Mouse (Mus musculus) heart, adult 2 months (tissue): ENCODE measurements around the gene Cilp. TPM values are rescaled to one million over a fixed set of nuclear protein-coding genes. Genes with fewer than 3 reads are reported as not detected.

Experiments
- DNase-seq, 2 experiments: peaks; one replicate each; pipeline ENCODE4 v3.0.0; 2021
- H3K27ac ChIP-seq: fragments of 200-600 bp; 2 replicates; pipeline ENCODE4 v1.8.1; 2022
- H3K27me3 ChIP-seq: fragments of 200-500 bp; 2 replicates; pipeline ENCODE4 v1.6.1; 2012; ENCODE audit warnings: mild to moderate bottlenecking, low read length, inconsistent platforms, mixed read lengths; ENCODE audit not compliant: control insufficient read depth, insufficient read depth
- H3K36me3 ChIP-seq: fragments of 200-500 bp; 2 replicates; pipeline ENCODE4 v1.6.1; 2012; ENCODE audit warnings: low read length, inconsistent platforms; ENCODE audit not compliant: control insufficient read depth, insufficient read depth
- H3K4me1 ChIP-seq: fragments of 200-500 bp; 2 replicates; pipeline ENCODE4 v1.6.1; 2011; ENCODE audit warnings: low read length; ENCODE audit not compliant: control insufficient read depth, insufficient read depth
- H3K4me3 ChIP-seq: fragments of 200-600 bp; 2 replicates; pipeline ENCODE4 v1.8.1; 2022
- H3K79me2 ChIP-seq: fragments of 200-500 bp; replicated peaks from 2 replicates; pipeline ENCODE4 v1.6.1; 2012; ENCODE audit warnings: mild to moderate bottlenecking, inconsistent platforms, low read length, moderate library complexity, mixed read lengths; ENCODE audit not compliant: control insufficient read depth, insufficient read depth
- H3K9ac ChIP-seq: fragments of 200-500 bp; 2 replicates; pipeline ENCODE4 v1.6.1; 2012; ENCODE audit warnings: low read depth, mild to moderate bottlenecking, control low read depth, inconsistent platforms, low read length, mixed read lengths
- CTCF ChIP-seq: fragments of 200-600 bp; IDR thresholded peaks from 2 replicates; pipeline ENCODE4 v1.8.1; 2022; ENCODE audit warnings: antibody characterized with exemption, mild to moderate bottlenecking, moderate library complexity
- EP300 ChIP-seq: fragments of 200-500 bp; IDR thresholded peaks from 2 replicates; pipeline ENCODE4 v1.6.1; 2011; ENCODE audit warnings: low read depth, low read length, control low read depth; ENCODE audit not compliant: insufficient read depth
- POLR2A ChIP-seq: fragments of 200-500 bp; IDR thresholded peaks from 2 replicates; pipeline ENCODE4 v1.6.1; 2011; ENCODE audit warnings: mild to moderate bottlenecking, low read depth, low read length, control low read depth; ENCODE audit not compliant: insufficient read depth
- WGBS: fragments of 180-500 bp; shearing (Covaris S2); methylation state at CpG from one replicate; pipeline ENCODE4 v1.1.7; 2018; 5-methylcytosine and 5-hydroxymethylcytosine counted together
- intact Hi-C: fragments of 180-260 bp; cut with DNase I; formaldehyde crosslinking; loops from one replicate; pipeline ENCODE4 v1.15.1; 2025
- polyA plus RNA-seq: library from polyadenylated mRNA; depleted of rRNA; stranded (reverse); fragments of >200 nt; gene quantifications from 2 replicates; pipeline ENCODE4 v1.2.3, GENCODE M21; 2012
- total RNA-seq, 2 experiments: library from RNA; stranded (reverse); gene quantifications; 2 replicates each; pipeline ENCODE4 v1.2.3; 2021

Gene Cilp
- total and polyA plus RNA-seq, 3 experiments = 3.0 to 4.8 (median 4.8) TPM

- DNase-seq = no peak
- Histone ChIP-seq H3K36me3 (no peaks in the 10 kb centered on the region), H3K79me2 (no peaks in the 10 kb centered on the region), H3K27me3 (no peaks in the 10 kb centered on the region), H3K4me3 (no peak overlapping the region), H3K9ac (no peak overlapping the region), H3K27ac (no peak overlapping the region), H3K4me1 (no peaks in the 10 kb centered on the region)
- 63% methylated on average over 1 of the region's 1 CpGs for WGBS
- TF ChIP-seq CTCF (no peak), EP300 (no peak), POLR2A (no peak)
- intact Hi-C loops = no loop called here
These were observed 29.4 kb upstream of the Cilp start for GRCm38 (mm10) chr9:65235601-65236000.

GRCm38 (mm10) chr9:65237616-65238015 is 27.4 kb upstream of the Cilp start:
- intact Hi-C loops = no loop called here
- Histone ChIP-seq H3K27ac (no peak overlapping the region), H3K36me3 (no peaks in the 10 kb centered on the region), H3K4me3 (no peak overlapping the region), H3K4me1 (no peaks in the 10 kb centered on the region), H3K79me2 (no peaks in the 10 kb centered on the region), H3K27me3 (no peaks in the 10 kb centered on the region), H3K9ac (no peak overlapping the region)
- no peak for DNase-seq
- 70% methylated on average over 11 of the region's 11 CpGs for WGBS
- no peak for TF ChIP-seq CTCF
- no peak for TF ChIP-seq EP300
- no peak for TF ChIP-seq POLR2A

- H3K27me3 ChIP-seq = no peaks in the 10 kb centered on the region
- no peaks in the 10 kb centered on the region for H3K4me1 ChIP-seq
- H3K36me3 ChIP-seq = no peaks in the 10 kb centered on the region
- no peak overlapping the region for H3K4me3 ChIP-seq
- no peak overlapping the region for H3K27ac ChIP-seq
- TF ChIP-seq CTCF = no peak
- no peak for TF ChIP-seq POLR2A
- TF ChIP-seq EP300 = no peak
- 78% methylated on average over 13 of the region's 13 CpGs for WGBS
- no peak for DNase-seq
- H3K79me2 ChIP-seq = no peaks in the 10 kb centered on the region
- H3K9ac ChIP-seq = no peak overlapping the region
- intact Hi-C loops = no loop called here
These were observed 26.7 kb upstream of the Cilp start for GRCm38 (mm10) chr9:65238191-65238760.

GRCm38 (mm10) chr9:65239176-65239575 is 25.8 kb upstream of the Cilp start:
- Histone ChIP-seq H3K9ac (no peak overlapping the region), H3K4me3 (no peak overlapping the region), H3K36me3 (no peaks in the 10 kb centered on the region), H3K27ac (no peak overlapping the region), H3K79me2 (no peaks in the 10 kb centered on the region), H3K27me3 (no peaks in the 10 kb centered on the region), H3K4me1 (no peaks in the 10 kb centered on the region)
- DNase-seq = no peak
- no peak for TF ChIP-seq EP300
- TF ChIP-seq POLR2A = no peak
- TF ChIP-seq CTCF = no peak
- intact Hi-C loops = no loop called here
- 82% methylated on average over 4 of the region's 4 CpGs for WGBS

- Histone ChIP-seq H3K4me1 (no peaks in the 10 kb centered on the region), H3K36me3 (no peaks in the 10 kb centered on the region), H3K4me3 (no peak overlapping the region), H3K9ac (no peak overlapping the region), H3K27me3 (no peaks in the 10 kb centered on the region), H3K27ac (no peak overlapping the region), H3K79me2 (no peaks in the 10 kb centered on the region)
- no peak for DNase-seq
- 93% methylated on average over 5 of the region's 5 CpGs for WGBS
- intact Hi-C loops = no loop called here
- TF ChIP-seq POLR2A = no peak
- no peak for TF ChIP-seq EP300
- TF ChIP-seq CTCF = peak; percentile 14; the same call in 1 of the 2 replicates
These were observed 25.2 kb upstream of the Cilp start for GRCm38 (mm10) chr9:65239731-65240130.

- Histone ChIP-seq H3K9ac (no peak overlapping the region), H3K4me1 (no peaks in the 10 kb centered on the region), H3K4me3 (no peak overlapping the region), H3K36me3 (no peaks in the 10 kb centered on the region), H3K27ac (no peak overlapping the region), H3K79me2 (no peaks in the 10 kb centered on the region), H3K27me3 (no peaks in the 10 kb centered on the region)
- WGBS = 82% methylated on average over 3 of the region's 3 CpGs
- intact Hi-C loops = no loop called here
- no peak for TF ChIP-seq EP300
- TF ChIP-seq CTCF = no peak
- TF ChIP-seq POLR2A = no peak
- DNase-seq = no peak
These were observed 24.4 kb upstream of the Cilp start for GRCm38 (mm10) chr9:65240587-65240986.

GRCm38 (mm10) chr9:65241973-65242372 is 23.0 kb upstream of the Cilp start:
- Histone ChIP-seq H3K79me2 (no peaks in the 10 kb centered on the region), H3K27me3 (no peaks in the 10 kb centered on the region), H3K4me1 (no peaks in the 10 kb centered on the region), H3K36me3 (no peaks in the 10 kb centered on the region), H3K9ac (no peak overlapping the region), H3K27ac (no peak overlapping the region), H3K4me3 (no peak overlapping the region)
- no peak for DNase-seq
- no peak for TF ChIP-seq EP300
- no peak for TF ChIP-seq CTCF
- intact Hi-C loops = no loop called here
- WGBS = 53% methylated on average over 5 of the region's 5 CpGs
